Mouse (Mus musculus) kidney, adult 8-10 months (tissue): ENCODE data around the gene Cytip.
"Not testable (repeated sequence)": the region's sequence is repeated elsewhere in the genome, so short reads cannot be mapped to it uniquely, and the experiment has no call there.

Experiments
- DNase-seq, 2 experiments: peaks; one replicate each; pipeline ENCODE4 v3.0.0; 2022

Gene Cytip

GRCm38 (mm10) chr2:58160541-58161307, 34.6 kb downstream of the Cytip start:
- DNase-seq: no peak

GRCm38 (mm10) chr2:58159880-58160279, 35.5 kb downstream of the Cytip start:
- peak in 1 of 2 experiments; percentile 18 for DNase-seq

- no peak for DNase-seq
Observed at GRCm38 (mm10) chr2:58159121-58159520, 36.2 kb downstream of the Cytip start.

- DNase-seq: no peak
Observed at GRCm38 (mm10) chr2:58158539-58158938, 36.8 kb downstream of the Cytip start.

- no peak for DNase-seq
Observed at GRCm38 (mm10) chr2:58158107-58158506, 37.2 kb downstream of the Cytip start.

- no peak for DNase-seq
Observed at GRCm38 (mm10) chr2:58157466-58157865, 37.9 kb downstream of the Cytip start.

- peak in 1 of 2 experiments; percentile 54 for DNase-seq
Observed at GRCm38 (mm10) chr2:58156495-58157392, 38.6 kb downstream of the Cytip start.

- DNase-seq: no peak
Observed at GRCm38 (mm10) chr2:58156108-58156415, 39.3 kb downstream of the Cytip start.

GRCm38 (mm10) chr2:58155271-58156107, 39.8 kb downstream of the Cytip start:
- no peak for DNase-seq

GRCm38 (mm10) chr2:58154555-58154954, 40.8 kb downstream of the Cytip start:
- no peak for DNase-seq

- DNase-seq: no peak
Observed at GRCm38 (mm10) chr2:58153742-58154141, 41.6 kb downstream of the Cytip start.

GRCm38 (mm10) chr2:58149983-58150405, 45.3 kb downstream of the Cytip start:
- DNase-seq: no peak

GRCm38 (mm10) chr2:58146572-58146971, 48.8 kb downstream of the Cytip start:
- no peak for DNase-seq

GRCm38 (mm10) chr2:58140531-58140930, 54.8 kb downstream of the Cytip start:
- no peak for DNase-seq

- DNase-seq: no peak
Observed at GRCm38 (mm10) chr2:58138611-58139010, 56.7 kb downstream of the Cytip start.

- DNase-seq: no peak
Observed at GRCm38 (mm10) chr2:58137676-58138075, 57.7 kb downstream of the Cytip start.

- no peak for DNase-seq
Observed at GRCm38 (mm10) chr2:58136526-58136925, 58.8 kb downstream of the Cytip start.

- DNase-seq: no peak
Observed at GRCm38 (mm10) chr2:58135061-58135463, 60.3 kb downstream of the Cytip start.

- DNase-seq: no peak
Observed at GRCm38 (mm10) chr2:58132597-58132996, 62.7 kb downstream of the Cytip start.

- DNase-seq: no peak
Observed at GRCm38 (mm10) chr2:58129903-58130302, 65.4 kb downstream of the Cytip start.

- DNase-seq: no peak
Observed at GRCm38 (mm10) chr2:58111105-58111504, 84.2 kb downstream of the Cytip start.

GRCm38 (mm10) chr2:58107887-58108286, 87.4 kb downstream of the Cytip start:
- not testable (repeated sequence) for DNase-seq

GRCm38 (mm10) chr2:58107046-58107445, 88.3 kb downstream of the Cytip start:
- no peak for DNase-seq
